Mouse (Mus musculus): ENCODE measurements around the gene Tspan2. TPM values are rescaled to one million over a fixed set of nuclear protein-coding genes. Genes with fewer than 3 reads are reported as not detected.

Gene Tspan2
- polyA plus RNA-seq, 1 experiment from 2014 or later: 6.8 TPM

GRCm38 (mm10) chr3:102751136-102751535, 16.8 kb downstream of the Tspan2 start:
- Histone ChIP-seq H3K36me3 (no peaks in the 10 kb centered on the region), H3K4me1 (peaks cover 6% of the 10 kb centered on the region), H3K27ac (no peak overlapping the region), H3K9ac (no peak overlapping the region), H3K4me2 (replicated peaks) (no peak overlapping the region), H3K27me3 (no peaks in the 10 kb centered on the region), H3K9me3 (no peaks in the 10 kb centered on the region), H3K4me3 (no peak overlapping the region)
- ATAC-seq (ENCODE audit: insufficient number of reproducible peaks, insufficient read depth, low FRiP score, low TSS enrichment): no peak
- 85% methylated on average over 5 of the region's 5 CpGs for WGBS

GRCm38 (mm10) chr3:102751536-102751935, 17.2 kb downstream of the Tspan2 start:
- Histone ChIP-seq H3K4me1 (peaks cover 6% of the 10 kb centered on the region), H3K27me3 (no peaks in the 10 kb centered on the region), H3K36me3 (no peaks in the 10 kb centered on the region), H3K27ac (no peak overlapping the region), H3K4me3 (no peak overlapping the region), H3K9ac (no peak overlapping the region), H3K9me3 (no peaks in the 10 kb centered on the region), H3K4me2 (replicated peaks) (no peak overlapping the region)
- no peak for ATAC-seq (ENCODE audit: insufficient number of reproducible peaks, insufficient read depth, low FRiP score, low TSS enrichment)
- 90% methylated on average over 3 of the region's 3 CpGs for WGBS

- Histone ChIP-seq H3K4me3 (no peak overlapping the region), H3K27ac (no peak overlapping the region), H3K27me3 (no peaks in the 10 kb centered on the region), H3K4me1 (peaks cover 6% of the 10 kb centered on the region), H3K9me3 (no peaks in the 10 kb centered on the region), H3K36me3 (no peaks in the 10 kb centered on the region), H3K9ac (no peak overlapping the region), H3K4me2 (replicated peaks) (no peak overlapping the region)
- 91% methylated on average over 4 of the region's 4 CpGs for WGBS
- no peak for ATAC-seq (ENCODE audit: insufficient number of reproducible peaks, insufficient read depth, low FRiP score, low TSS enrichment)
Measured at GRCm38 (mm10) chr3:102752053-102752452, 17.7 kb downstream of the Tspan2 start.

GRCm38 (mm10) chr3:102752457-102752856, 18.1 kb downstream of the Tspan2 start:
- Histone ChIP-seq H3K36me3 (no peaks in the 10 kb centered on the region), H3K9me3 (no peaks in the 10 kb centered on the region), H3K27ac (no peak overlapping the region), H3K4me1 (peaks cover 6% of the 10 kb centered on the region), H3K9ac (no peak overlapping the region), H3K4me2 (replicated peaks) (no peak overlapping the region), H3K27me3 (no peaks in the 10 kb centered on the region), H3K4me3 (no peak overlapping the region)
- WGBS: 70% methylated on average over 5 of the region's 5 CpGs
- no peak for ATAC-seq (ENCODE audit: insufficient number of reproducible peaks, insufficient read depth, low FRiP score, low TSS enrichment)

GRCm38 (mm10) chr3:102755801-102756200, 21.5 kb downstream of the Tspan2 start:
- Histone ChIP-seq H3K27me3 (no peaks in the 10 kb centered on the region), H3K36me3 (no peaks in the 10 kb centered on the region), H3K4me2 (replicated peaks) (no peak overlapping the region), H3K9ac (no peak overlapping the region), H3K9me3 (no peaks in the 10 kb centered on the region), H3K4me1 (no peaks in the 10 kb centered on the region), H3K27ac (no peak overlapping the region), H3K4me3 (no peak overlapping the region)
- no peak for ATAC-seq (ENCODE audit: insufficient number of reproducible peaks, insufficient read depth, low FRiP score, low TSS enrichment)
- WGBS: 78% methylated on average over 1 of the region's 1 CpGs

- Histone ChIP-seq H3K9ac (no peak overlapping the region), H3K9me3 (no peaks in the 10 kb centered on the region), H3K4me2 (replicated peaks) (no peak overlapping the region), H3K36me3 (peaks cover 8% of the 10 kb centered on the region; the same call in 1 of the 2 replicates), H3K27me3 (no peaks in the 10 kb centered on the region), H3K4me3 (no peak overlapping the region), H3K27ac (0 out of 2 replicates have a peak overlapping the region, but pooled peaks have one; percentile 17), H3K4me1 (no peaks in the 10 kb centered on the region)
- ATAC-seq (ENCODE audit: insufficient number of reproducible peaks, insufficient read depth, low FRiP score, low TSS enrichment): no peak
- 83% methylated on average over 6 of the region's 6 CpGs for WGBS
Measured at GRCm38 (mm10) chr3:102757019-102757418, 22.7 kb downstream of the Tspan2 start.

- no peak for ATAC-seq (ENCODE audit: insufficient number of reproducible peaks, insufficient read depth, low FRiP score, low TSS enrichment)
- Histone ChIP-seq H3K4me2 (replicated peaks) (no peak overlapping the region), H3K4me1 (peaks cover 10% of the 10 kb centered on the region; the same call in 1 of the 2 replicates), H3K36me3 (peaks cover 9% of the 10 kb centered on the region; the same call in 1 of the 2 replicates), H3K27ac (no peak overlapping the region), H3K4me3 (no peak overlapping the region), H3K27me3 (no peaks in the 10 kb centered on the region), H3K9me3 (no peaks in the 10 kb centered on the region), H3K9ac (no peak overlapping the region)
- WGBS: 66% methylated on average over 3 of the region's 3 CpGs
Measured at GRCm38 (mm10) chr3:102760236-102760635, 25.9 kb downstream of the Tspan2 start.

GRCm38 (mm10) chr3:102762388-102762787, 28.1 kb downstream of the Tspan2 start:
- Histone ChIP-seq H3K9ac (no peak overlapping the region), H3K9me3 (no peaks in the 10 kb centered on the region), H3K36me3 (peaks cover 10% of the 10 kb centered on the region; the same call in 1 of the 2 replicates), H3K4me2 (replicated peaks) (no peak overlapping the region), H3K4me3 (no peak overlapping the region), H3K4me1 (peaks cover 10% of the 10 kb centered on the region; the same call in 1 of the 2 replicates), H3K27me3 (no peaks in the 10 kb centered on the region), H3K27ac (no peak overlapping the region)
- ATAC-seq (ENCODE audit: insufficient number of reproducible peaks, insufficient read depth, low FRiP score, low TSS enrichment): no peak
- 42% methylated on average over 3 of the region's 3 CpGs for WGBS

GRCm38 (mm10) chr3:102763713-102764400, 29.5 kb downstream of the Tspan2 start:
- no peak overlapping the region for H3K9ac ChIP-seq
- no peak for ATAC-seq (ENCODE audit: insufficient number of reproducible peaks, insufficient read depth, low FRiP score, low TSS enrichment)
- no peak overlapping the region for H3K27ac ChIP-seq
- no peaks in the 10 kb centered on the region for H3K9me3 ChIP-seq
- WGBS: 38% methylated on average over 10 of the region's 10 CpGs
- H3K36me3 ChIP-seq: peaks cover 14% of the 10 kb centered on the region; the same call in 1 of the 2 replicates
- H3K4me2 ChIP-seq (replicated peaks): no peak overlapping the region
- peaks cover 10% of the 10 kb centered on the region; the same call in 1 of the 2 replicates for H3K4me1 ChIP-seq
- H3K4me3 ChIP-seq: no peak overlapping the region
- H3K27me3 ChIP-seq: no peaks in the 10 kb centered on the region

GRCm38 (mm10) chr3:102764850-102765249, 30.5 kb downstream of the Tspan2 start:
- Histone ChIP-seq H3K4me3 (no peak overlapping the region), H3K4me1 (peaks cover 10% of the 10 kb centered on the region; the same call in 1 of the 2 replicates), H3K27me3 (no peaks in the 10 kb centered on the region), H3K9me3 (no peaks in the 10 kb centered on the region), H3K9ac (no peak overlapping the region), H3K4me2 (replicated peaks) (no peak overlapping the region), H3K36me3 (peaks cover 14% of the 10 kb centered on the region; the same call in 1 of the 2 replicates), H3K27ac (no peak overlapping the region)
- ATAC-seq (ENCODE audit: insufficient number of reproducible peaks, insufficient read depth, low FRiP score, low TSS enrichment): no peak
- 66% methylated on average over 7 of the region's 7 CpGs for WGBS

GRCm38 (mm10) chr3:102773018-102773417, 38.7 kb downstream of the Tspan2 start:
- Histone ChIP-seq H3K9ac (no peak overlapping the region), H3K4me2 (replicated peaks) (no peak overlapping the region), H3K36me3 (no peaks in the 10 kb centered on the region), H3K27ac (no peak overlapping the region), H3K4me3 (no peak overlapping the region), H3K9me3 (no peaks in the 10 kb centered on the region), H3K27me3 (no peaks in the 10 kb centered on the region), H3K4me1 (no peaks in the 10 kb centered on the region)
- ATAC-seq (ENCODE audit: insufficient number of reproducible peaks, insufficient read depth, low FRiP score, low TSS enrichment): no peak
- 84% methylated on average over 4 of the region's 4 CpGs for WGBS

- Histone ChIP-seq H3K27me3 (peaks cover 5% of the 10 kb centered on the region; the same call in 1 of the 2 replicates), H3K9ac (no peak within 1 kb of the TSS), H3K4me1 (no peaks in the 10 kb centered on the region), H3K4me2 (replicated peaks) (no peak within 1 kb of the TSS), H3K9me3 (no peaks in the 10 kb centered on the region), H3K36me3 (no peaks in the 10 kb centered on the region), H3K27ac (no peak within 1 kb of the TSS), H3K4me3 (no peak within 1 kb of the TSS)
- 64% methylated on average over 2 of the region's 2 CpGs for WGBS
- ATAC-seq (ENCODE audit: insufficient number of reproducible peaks, insufficient read depth, low FRiP score, low TSS enrichment): no peak
Measured at GRCm38 (mm10) chr3:102782618-102783017, 48.3 kb downstream of the Tspan2 start, which contains the start of gene Tshb. Tshb (minus strand) TSS chr3:102782718.

Measured in embryonic facial prominence, embryonic 12.5 days (tissue).